Mouse (Mus musculus) frontal cortex, postnatal 14 days (tissue): ENCODE measurements at regions not wholly inside any gene's neighbourhood (a gene's known extent, or its start where the extent isn't known, plus 50 kb on each side); places are given as distances from the start of the nearest gene placed in this dataset.

Source experiments
- DNase-seq, 2 experiments: peaks; one replicate each; pipeline ENCODE4 v3.0.0; 2022; ENCODE audit warnings: low spot score in 2 of 2

DNA sequence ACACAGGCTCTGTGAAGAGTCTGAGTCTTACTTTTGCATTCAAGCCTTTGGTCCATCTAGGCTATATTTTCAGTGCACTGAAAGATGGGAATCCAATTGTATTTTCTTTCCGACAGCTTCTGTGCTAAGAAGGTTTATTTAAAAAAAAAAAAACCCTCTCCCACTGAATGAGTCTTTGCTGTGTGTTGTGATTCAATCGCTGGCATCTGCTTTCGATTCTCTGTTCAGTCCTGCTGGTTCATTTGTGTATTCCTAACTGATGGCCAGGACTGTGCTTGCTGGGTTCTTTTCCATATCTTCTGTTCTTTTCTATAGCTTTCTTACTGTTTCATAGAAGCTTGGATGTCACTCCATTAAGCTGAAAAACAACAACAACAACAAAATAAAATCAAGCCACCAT, 132.9 kb downstream of the Tex36 start:
- DNase-seq = no peak

DNA sequence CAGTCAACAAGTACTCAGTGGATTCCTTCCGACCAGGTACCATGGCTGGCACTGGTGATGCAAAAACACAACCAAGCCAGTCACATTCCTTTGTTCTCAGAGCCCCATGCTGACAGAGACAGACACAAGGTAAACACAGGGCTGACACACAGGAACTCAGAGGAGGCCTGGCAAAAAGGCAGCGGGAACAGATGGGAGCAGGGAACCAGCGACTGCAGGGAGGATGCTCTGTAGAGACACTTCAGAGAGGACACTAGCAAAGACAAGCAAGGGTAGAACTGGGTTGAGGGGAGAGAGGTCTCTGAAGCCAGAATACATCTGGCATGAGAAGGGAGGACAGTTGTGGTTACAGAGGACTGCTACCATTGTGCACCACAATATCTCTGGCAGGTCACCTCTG, 133.6 kb downstream of the Tex36 start:
- no peak for DNase-seq

DNA sequence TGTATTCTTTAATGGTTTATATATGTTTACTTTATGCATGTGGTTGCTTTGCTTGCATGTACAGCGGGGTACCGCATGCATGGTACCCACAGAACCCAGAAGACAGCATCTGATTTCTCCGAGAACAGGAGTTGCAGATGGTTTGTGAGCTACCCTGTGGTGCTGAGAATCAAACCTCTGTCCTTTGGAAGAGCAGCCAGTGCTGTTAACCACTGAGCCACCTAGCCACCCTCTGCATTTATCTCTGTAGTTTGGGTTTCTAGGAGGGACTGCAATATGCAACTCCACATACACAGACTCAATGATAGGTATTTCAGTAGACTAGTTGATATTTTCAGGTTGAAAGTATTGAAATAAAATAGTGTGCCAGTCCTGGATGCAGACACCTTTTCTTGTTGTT, 134.4 kb downstream of the Tex36 start:
- DNase-seq = no peak

DNA sequence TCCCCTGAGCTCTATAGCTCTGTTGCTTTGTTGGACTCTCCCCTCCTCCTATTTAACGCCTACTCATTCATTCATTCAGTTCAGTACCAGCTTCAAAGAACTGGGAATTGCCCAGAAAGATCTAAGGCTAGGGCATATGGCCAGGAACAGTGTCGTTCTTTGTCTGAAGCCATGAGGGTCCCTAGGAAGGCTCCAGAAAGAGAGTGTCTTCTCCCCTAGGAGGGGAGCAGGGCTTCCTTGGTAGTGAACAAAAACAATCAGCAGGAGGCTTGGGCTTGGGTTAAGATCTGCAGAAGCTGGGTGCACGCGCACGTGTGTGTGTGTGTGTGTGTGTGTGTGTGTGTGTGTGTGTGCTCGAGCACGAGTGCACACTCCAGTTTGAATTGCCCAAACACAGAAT, 142.7 kb downstream of the Tex36 start:
- DNase-seq = no peak

DNA sequence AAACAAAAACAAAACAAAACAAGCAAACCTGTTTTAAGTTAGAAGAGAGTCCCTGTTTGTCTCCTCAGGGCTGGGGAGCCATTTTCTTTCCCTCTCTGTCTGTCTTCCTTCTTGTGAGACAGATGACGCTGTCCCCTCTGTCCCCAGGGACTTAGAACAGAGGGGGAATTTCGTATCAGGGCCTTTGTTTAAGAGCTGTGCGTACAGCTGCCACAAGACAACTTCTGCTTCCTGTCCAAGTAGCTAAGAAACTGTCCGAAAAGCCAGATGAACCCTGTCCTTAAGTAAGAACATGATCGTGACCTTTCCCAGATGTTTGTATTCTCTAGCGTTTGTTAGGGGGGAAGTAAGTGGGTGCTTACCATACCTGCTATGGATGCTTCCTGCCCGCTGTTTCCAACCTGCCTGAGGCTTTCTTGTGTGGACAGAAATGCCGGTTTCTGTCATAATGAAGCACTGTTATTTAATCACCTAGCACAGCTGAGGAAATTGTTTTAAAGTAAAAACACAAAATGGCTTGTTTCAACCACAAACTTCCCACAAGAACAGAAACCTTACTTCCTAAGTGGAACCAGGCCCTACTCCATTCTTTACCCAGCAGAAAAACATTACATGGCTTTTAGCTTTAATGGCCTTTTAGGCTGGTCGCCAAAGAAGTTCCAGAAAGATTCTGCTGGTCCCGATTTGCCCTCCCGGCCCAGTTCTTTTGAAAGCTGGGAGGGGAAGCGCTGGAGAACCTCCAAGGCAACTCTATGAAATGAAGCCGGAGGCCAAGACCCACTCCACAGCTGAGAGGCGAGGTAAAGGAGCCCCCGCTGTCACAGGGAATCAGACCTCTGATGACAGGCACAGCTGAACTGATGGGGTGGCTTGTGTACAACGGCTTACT, 144.3 kb downstream of the Tex36 start:
- no peak for DNase-seq

DNA sequence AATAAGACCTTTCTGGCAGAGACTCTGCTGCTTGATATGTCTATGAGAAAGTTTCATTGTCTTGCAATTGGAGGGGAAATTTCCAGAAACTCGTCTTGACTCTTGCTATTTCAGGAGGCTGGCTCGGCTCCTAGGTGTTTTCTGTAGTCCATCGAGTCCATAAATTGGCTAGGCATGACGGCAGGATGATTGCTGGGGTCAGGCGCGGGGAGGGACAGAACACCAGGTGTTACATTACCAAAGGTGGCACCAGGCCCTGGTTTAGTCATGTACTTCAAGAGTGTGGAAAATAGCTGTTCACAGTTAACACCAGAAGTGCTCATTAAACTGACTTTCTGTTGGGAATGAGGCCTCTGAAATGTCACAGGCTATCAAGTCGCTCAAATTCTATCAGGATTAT, 151.7 kb downstream of the Tex36 start:
- DNase-seq = no peak

DNA sequence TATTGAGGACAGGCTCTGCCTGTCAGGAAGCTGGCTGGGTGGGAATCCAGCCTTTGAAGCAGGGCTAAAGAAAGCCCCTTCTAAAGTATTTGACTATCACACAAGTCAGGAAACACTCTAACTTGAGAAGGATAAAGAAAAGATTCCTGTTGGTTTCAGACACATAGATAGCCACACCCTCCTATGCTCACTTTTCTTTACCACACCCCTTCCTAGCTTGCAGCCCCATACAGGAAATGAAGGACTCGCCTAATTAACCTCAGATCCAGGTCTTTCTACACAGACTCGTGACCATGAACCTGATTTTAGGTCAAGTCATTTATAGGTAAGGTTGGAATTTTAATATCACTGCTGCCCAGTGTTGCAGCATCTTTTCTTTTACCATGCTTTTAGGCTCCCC, 154.9 kb downstream of the Tex36 start:
- no peak for DNase-seq

DNA sequence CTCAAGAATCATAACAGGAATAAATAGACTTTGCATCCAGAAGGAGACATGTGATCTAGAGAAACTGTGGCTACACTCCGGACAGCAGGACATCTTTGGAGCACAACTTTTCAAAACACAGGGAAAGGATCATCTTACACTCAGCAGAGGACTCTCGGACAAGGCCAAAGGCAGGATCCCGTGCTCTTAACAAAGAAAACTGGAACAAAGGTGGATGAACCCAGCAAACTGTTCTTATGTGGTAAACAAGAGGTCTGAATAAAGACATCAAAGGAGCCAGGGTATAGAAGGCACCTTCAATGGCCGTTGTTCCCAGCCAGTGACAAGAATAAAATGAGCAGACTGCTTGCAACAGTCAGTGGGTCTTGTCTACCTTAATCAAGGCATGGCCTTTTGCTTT, 160.3 kb downstream of the Tex36 start:
- DNase-seq = no peak

DNA sequence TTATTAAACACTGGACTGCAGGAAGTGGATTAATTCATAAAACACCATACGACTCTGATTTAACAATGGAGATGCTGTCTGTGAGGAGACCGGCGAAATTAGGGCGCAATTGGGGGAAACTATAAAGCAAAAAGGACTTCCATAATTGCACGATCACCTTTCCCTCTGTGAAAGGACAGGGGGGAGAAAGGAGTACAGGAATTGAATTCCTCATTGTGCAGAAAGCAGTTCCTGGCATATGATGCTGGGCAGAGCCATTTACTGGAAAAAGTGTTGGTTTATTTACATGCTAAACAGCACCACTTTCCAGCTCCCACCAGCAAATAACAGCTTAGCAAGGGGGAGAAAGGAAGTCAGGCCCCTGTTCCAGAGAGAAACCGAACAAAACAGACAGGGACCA, 160.8 kb downstream of the Tex36 start:
- DNase-seq = no peak

DNA sequence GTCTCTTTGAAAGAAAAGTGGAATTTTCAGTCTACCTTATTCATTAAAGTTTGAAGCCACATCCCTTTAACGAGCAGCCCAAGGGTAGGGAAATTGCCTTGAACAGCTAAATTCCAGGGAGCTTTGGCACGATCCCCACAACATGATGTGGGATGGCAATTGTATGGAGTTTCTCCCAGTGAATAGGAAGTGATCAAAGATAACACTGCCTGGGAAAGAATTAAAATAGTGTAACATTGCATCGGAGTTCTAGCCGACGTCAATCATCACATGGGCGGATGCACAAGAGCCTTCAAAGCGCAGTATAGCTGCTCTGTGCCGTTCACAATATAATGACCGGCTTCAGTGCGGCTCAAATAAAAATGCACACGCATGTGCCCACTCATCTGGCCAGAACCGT, 161.2 kb downstream of the Tex36 start:
- no peak for DNase-seq

DNA sequence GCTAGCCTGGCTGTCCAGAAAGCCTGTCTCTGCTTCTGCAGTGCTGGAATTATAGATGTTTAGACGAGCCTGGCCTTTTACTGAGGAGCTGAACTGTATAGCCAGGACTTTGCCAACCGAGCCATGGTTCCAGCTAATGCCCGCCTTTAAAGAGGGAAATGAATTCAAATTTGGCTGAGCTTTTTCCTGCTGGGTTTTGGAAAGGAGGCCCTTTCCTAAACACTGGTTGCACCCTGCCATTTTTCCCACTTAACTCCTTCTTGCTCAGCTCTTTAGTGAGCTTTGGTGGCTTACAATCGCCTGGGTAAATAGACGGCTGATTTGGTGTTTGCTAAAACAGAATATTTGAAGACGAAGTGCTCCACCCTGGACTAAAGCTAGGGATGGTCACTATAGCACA, 161.9 kb downstream of the Tex36 start:
- DNase-seq = no peak

DNA sequence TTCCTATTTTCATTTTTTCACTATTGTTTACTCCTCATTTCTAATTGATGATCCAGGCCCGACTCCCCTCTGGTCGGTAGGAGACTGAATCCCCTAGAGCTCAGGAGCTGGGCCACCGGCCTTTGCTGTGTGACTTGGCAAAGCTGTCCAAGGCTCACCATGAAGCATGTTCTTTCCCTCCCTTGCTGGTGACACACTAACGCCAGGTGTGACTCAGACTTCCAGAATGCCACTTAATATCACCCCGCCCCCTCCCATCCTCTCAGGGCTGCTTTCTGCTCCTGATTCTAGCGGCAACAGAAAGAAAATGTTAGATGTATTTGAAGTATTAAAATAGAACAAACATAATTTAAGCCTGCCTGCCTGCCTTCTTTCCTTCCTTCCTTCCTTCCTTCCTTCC, 163.3 kb downstream of the Tex36 start:
- DNase-seq = no peak

DNA sequence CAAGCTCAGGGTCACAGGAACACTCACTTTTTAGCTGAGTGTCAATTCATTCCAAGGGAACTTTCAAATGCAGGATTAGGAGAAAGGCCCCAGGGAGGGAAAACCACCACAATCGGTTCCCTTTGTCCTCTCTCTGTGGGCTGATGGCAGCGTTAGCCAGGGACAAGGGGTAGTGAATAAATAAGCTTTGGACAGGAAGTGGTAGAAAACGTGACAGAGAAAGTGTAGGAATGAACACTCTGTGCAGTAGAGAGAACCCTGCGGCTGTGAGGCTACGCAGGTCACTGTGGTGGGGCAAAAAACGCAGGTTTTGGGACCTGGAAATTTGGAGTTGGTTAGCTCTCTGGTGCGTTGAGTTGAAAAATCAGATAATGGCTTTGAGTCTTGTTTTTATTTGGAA, 164.1 kb downstream of the Tex36 start:
- DNase-seq = no peak

DNA sequence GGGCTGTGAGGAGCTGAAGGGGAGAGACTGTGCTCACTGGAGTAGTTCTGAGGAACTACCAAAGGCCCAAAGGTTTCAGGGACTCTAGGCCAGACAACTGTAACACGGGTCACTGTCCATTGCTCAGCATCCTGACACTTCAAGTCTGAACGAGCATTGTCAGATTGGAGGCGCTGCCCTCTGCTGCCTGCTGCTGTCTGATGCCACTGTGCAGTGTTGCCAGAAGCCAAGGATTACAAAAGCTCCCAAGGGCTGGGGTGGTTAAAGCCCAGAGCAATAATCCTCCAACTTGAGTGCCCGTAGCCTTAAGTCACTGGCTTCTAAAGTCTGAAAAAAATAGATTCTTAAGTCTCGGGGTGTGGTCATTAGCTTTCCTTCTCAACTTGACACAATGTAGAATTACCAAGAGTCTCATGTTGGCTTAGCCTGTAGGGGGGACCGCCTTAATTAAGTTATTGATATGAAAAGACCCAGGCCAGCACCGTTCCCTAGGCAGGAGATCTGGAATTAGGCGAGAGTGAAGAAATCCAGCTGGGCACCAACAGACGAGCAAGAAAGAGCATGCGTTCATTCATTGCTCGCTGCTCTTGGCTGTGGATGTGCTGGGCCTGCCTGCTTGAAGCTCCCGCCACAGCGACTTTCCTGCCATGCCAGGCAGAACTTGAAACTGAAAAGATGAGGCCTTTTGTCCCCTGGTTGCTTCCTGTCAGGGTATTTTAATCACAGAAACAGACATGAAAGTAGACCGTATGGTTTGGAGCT, 166.2 kb downstream of the Tex36 start:
- no peak for DNase-seq

DNA sequence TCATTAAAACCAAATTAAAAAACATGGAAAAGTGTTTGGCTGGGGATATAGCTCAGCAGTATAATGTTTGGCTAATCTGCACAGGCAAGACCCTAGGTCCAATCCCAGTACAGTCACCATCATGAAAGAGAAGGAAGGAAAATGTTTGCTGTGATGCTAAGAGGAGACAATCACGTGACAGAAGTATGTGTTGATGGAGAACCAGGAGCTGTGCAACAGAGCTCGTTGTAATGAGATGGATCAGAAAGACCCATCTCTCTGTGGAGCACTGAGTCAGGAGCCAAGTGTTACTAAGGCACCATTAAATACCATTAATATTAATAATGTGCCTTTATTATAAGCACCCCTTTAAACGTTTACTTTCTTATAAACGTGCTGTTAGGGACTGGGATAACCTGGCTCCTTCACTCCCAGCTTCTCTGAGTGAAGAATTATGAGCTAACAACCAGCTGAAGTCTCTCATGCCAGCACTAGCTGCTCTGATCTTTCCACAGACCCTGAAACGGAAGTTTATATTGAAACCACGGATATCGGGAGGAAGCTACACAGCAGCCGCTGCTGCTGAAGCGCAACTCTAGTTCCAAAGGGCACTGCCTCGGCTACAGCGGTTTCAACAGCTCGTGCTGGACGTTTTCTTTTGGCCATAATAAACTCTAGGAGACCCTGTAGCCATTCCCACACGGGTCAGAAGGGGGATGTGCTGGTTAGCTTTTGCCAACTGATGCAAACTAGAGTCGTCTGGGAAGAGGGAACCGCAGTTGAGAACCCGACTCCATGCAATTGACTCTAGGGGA, 167.7 kb downstream of the Tex36 start:
- no peak for DNase-seq

DNA sequence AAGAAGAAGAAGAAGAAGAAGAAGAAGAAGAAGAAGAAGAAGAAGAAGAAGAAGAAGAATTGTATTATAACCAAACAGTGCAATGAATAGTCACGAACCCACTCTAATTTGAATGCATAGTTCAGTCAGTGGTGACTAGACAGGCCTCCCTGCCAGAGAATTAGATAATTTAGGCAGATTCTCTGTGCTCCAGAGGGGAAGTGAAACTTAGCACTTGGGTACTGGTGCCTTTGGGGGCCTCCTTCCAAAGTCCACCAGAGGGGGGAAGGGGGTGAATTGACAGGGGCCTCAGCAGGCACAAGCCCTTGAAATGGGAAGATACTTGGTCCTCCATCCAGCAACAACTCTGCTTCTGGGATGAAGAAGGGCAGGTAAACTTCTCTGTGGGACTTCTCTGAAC, 169.6 kb downstream of the Tex36 start:
- DNase-seq = no peak

DNA sequence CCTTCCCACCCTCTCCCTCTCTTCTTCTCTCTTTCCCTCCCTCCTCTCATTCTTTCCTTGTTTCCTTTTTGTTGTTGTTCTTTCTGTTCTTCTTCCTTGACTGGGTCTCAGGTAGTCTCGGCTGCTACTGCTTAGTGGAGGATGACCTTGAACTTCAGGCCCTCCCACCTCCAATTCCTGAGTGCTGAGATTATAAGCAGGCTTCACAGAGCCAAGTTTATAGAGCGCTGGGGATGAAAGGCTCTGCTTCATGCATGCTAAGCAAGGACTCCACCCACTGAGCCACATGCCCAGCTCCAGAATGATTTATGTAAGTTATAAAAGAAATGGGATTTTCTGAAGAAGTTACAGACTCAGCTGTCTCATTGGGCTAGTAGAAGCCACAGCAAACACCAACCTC, 199.9 kb downstream of the Tex36 start:
- no peak for DNase-seq

DNA sequence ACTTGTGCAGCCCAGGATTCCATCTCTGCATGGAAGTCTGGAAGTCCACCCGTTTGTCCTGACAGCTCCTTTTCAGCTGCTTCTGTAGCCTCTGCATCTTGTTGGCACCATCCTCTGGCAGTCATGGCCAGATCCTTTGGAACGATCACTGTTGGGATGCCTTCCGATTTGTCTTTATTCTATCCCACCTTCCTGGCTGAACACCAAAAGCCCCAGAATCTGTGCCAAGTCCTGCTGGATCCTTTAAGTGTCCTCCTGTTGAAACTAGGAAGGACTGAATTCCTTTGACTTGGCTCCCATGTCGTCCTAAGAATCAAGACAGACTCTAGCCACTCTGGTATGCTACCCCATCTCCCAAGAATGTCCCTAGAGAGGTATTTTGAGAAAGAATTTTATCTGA, 201.3 kb downstream of the Tex36 start:
- no peak for DNase-seq

DNA sequence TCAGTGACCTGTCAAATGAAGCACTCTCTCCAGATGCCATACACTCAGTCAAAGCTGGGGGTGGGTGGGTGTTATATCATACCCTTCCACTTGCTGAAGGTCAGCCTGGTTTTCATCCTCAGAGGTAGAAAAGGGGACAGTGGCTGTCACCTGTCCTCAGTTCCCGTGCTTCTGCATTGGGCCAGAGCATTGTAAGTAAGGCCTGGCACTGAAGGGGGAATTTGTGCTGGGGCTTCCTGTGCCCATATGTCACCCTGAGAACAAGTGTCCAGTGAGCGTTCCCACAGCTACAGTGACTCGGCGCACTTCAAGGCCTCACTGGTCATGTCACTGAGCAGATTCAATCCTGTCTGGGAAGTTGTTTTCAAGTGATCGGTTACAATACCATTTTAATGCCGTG, 213.2 kb downstream of the Tex36 start:
- DNase-seq = no peak

DNA sequence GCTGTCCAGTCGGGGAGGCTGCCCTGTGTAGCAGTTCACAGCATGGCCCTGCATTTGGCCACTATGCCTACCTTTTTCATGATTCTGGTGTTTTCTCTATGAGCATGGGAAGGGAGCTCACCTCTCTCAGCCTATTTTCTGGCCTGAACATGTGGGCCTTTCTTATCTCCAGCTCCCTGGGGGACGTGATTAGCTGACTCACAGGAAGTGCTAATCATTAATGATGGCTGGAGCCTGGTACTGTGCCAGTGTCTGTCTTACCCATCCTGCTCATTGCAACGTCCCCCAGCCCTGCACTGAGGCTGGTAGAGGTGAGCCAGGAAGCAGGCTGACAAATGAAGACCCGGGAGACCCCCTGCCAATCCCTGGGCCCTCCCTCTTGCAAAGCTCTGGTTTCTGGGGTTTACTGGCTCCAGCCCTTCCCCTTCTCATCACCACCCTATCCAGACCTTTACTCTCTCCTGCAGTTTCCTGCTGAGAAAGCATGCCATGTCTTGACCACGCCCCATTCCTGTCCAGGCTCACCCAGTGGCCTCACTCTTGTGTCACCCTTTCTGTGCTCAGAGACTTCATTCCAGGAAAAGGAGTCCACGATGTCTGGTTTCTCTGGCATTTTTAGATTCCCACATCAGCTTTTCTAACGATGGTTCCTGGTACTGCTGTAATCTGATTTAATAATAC, 219.8 kb downstream of the Tex36 start:
- no peak for DNase-seq

DNA sequence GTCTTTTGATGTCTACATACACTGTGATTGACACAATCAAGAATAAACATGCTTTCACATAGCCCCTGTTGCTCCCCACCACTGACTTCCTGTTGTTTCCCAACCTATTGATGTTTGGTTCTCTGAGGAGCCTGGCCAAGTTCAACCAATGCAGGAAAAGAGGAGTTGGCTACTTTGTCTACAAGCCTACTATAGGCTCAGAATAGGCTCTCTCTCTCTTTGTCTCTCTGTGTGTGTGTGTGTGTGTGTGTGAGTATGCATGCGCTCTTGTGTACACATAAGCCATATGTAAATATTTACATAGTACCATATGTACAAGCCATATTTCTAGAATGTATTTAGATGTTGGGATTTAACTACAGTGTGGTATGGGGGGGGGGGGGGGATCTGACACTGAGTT, 222.6 kb downstream of the Tex36 start:
- no peak for DNase-seq

DNA sequence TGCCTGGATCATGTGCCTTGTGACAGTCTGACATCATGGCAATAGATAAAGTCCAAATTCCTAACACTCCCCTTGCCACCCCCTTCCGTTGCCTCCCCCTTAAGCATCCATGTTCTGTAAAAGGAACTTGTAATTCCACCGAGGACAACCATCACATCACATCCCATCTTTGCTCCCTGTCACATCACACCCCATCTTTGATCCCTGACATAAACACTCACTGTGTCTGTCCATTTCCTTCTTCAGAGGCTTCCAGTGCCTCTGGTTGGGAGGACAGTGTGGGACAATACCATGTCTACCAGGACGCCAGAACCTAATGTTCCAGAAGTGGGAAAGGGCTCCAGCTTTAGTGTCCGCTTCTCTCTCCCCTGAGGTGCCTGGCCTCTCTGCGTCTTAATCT, 223.6 kb downstream of the Tex36 start:
- no peak for DNase-seq
